ENCODE assay signal across 18 mouse cellular contexts in genomic region chr4:102483354-102484018, GRCm38 (mm10).
A peak's percentile ranks its signal among the peaks of the same experiment; 100 is the strongest.
DNase-seq lines count a peak whose midpoint lies in the region; ATAC-seq lines count a peak whose summit lies in the region.
"Had no signal": no experiment of that assay in that cellular context is flagged by ENCODE, and none has a peak within 500 bp of the region (broad histone marks: within the 10 kb centered on the region; RNA-seq: fewer than 3 reads in every experiment).

No protein-coding gene starts in this region.

- H3K9ac ChIP-seq in neural tube, embryonic 12.5 days = no peak overlapping the region
- H3K9ac ChIP-seq in neural tube, embryonic 15.5 days (replicated peaks) = no peak overlapping the region
- H3K9ac ChIP-seq: embryonic facial prominence, embryonic 13.5 days; limb, embryonic 13.5 days; liver, embryonic 15.5 days had no signal

- no peak overlapping the region for H3K4me2 ChIP-seq in neural tube, embryonic 12.5 days (replicated peaks)
- H3K4me2 ChIP-seq in neural tube, embryonic 15.5 days = no peak overlapping the region
- H3K4me2 ChIP-seq: embryonic facial prominence, embryonic 13.5 days; limb, embryonic 13.5 days; liver, embryonic 15.5 days had no signal

- peak; percentile 40 for DNase-seq in layer of hippocampus, adult 11-12 months (ENCODE audit: low spot score)
- no peak for DNase-seq in layer of hippocampus, postnatal 10 days (ENCODE audit: low spot score in 2 of 2)
- DNase-seq in embryo, embryonic 11 days = peak; percentile 33
- DNase-seq in mesoderm, embryonic 11.5 days (ENCODE audit: low read depth, low spot score) = peak; percentile 46
- DNase-seq in thymus, postnatal 25 days = no peak
- DNase-seq: cerebellum, adult 9-11 months; gastrocnemius, postnatal 25 days; heart, postnatal 14 days; kidney, adult 8-10 months; kidney, postnatal 25 days; lung, postnatal 14 days had no signal

- H3K4me3 ChIP-seq in neural tube, embryonic 12.5 days = no peak overlapping the region
- H3K4me3 ChIP-seq in neural tube, embryonic 15.5 days (replicated peaks) = no peak overlapping the region
- H3K4me3 ChIP-seq: embryonic facial prominence, embryonic 13.5 days; heart, embryonic 10.5 days; limb, embryonic 13.5 days; liver, embryonic 15.5 days had no signal

- no peaks in the 10 kb centered on the region for H3K4me1 ChIP-seq in neural tube, embryonic 12.5 days
- H3K4me1 ChIP-seq in neural tube, embryonic 15.5 days = peaks cover 11% of the 10 kb centered on the region
- H3K4me1 ChIP-seq: liver, embryonic 15.5 days had no signal

- H3K36me3 ChIP-seq in neural tube, embryonic 12.5 days = no peaks in the 10 kb centered on the region
- no peaks in the 10 kb centered on the region for H3K36me3 ChIP-seq in neural tube, embryonic 15.5 days
- H3K36me3 ChIP-seq: embryonic facial prominence, embryonic 13.5 days; heart, embryonic 10.5 days; limb, embryonic 13.5 days; liver, embryonic 15.5 days had no signal

- H3K9me3 ChIP-seq in neural tube, embryonic 12.5 days = no peaks in the 10 kb centered on the region
- no peaks in the 10 kb centered on the region for H3K9me3 ChIP-seq in neural tube, embryonic 15.5 days (replicated peaks)
- H3K9me3 ChIP-seq: embryonic facial prominence, embryonic 13.5 days; heart, embryonic 10.5 days; limb, embryonic 13.5 days; liver, embryonic 15.5 days had no signal

- no peak overlapping the region for H3K27ac ChIP-seq in neural tube, embryonic 12.5 days
- no peak overlapping the region for H3K27ac ChIP-seq in neural tube, embryonic 15.5 days (replicated peaks)
- H3K27ac ChIP-seq: embryonic facial prominence, embryonic 13.5 days; heart, embryonic 10.5 days; limb, embryonic 13.5 days; liver, embryonic 15.5 days had no signal

- WGBS in neural tube, embryonic 12.5 days = 14% methylated on average over 7 of the region's 7 CpGs
- WGBS in neural tube, embryonic 15.5 days = 25% methylated on average over 7 of the region's 7 CpGs

- 0 out of 2 replicates have a peak, but pooled peaks have one; percentile 6 for ATAC-seq in neural tube, embryonic 12.5 days (ENCODE audit: low FRiP score, low read depth)
- no peak for ATAC-seq in neural tube, embryonic 15.5 days (ENCODE audit: low FRiP score)
- ATAC-seq in megakaryocyte, adult 5-6 weeks (ENCODE audit: poor library complexity, severe bottlenecking) = no peak

- no peaks in the 10 kb centered on the region for H3K27me3 ChIP-seq in neural tube, embryonic 12.5 days (replicated peaks)
- no peaks in the 10 kb centered on the region for H3K27me3 ChIP-seq in neural tube, embryonic 15.5 days (replicated peaks)
- H3K27me3 ChIP-seq: liver, embryonic 15.5 days had no signal

Comparison
In these comparisons a context has a peak if more than half of its experiments do, and no peak if none do; other contexts are left out.
1. DNase-seq: peak in layer of hippocampus, adult 11-12 months (single experiment), embryo, embryonic 11 days (single experiment) and mesoderm, embryonic 11.5 days (single experiment); none in layer of hippocampus, postnatal 10 days (0 of 2) and thymus, postnatal 25 days (single experiment).